Mouse (Mus musculus): ENCODE measurements around the gene Coq9. TPM values are rescaled to one million over a fixed set of nuclear protein-coding genes. Genes with fewer than 3 reads are reported as not detected.

Gene Coq9
- total RNA-seq, 2 experiments from 2014 or later, result 78.2 to 83.7 TPM

GRCm38 (mm10) chr8:94888383-94889036, 50.4 kb downstream of the Coq9 start:
- H3K4me3 ChIP-seq, result no peak overlapping the region
- no peak overlapping the region for H3K27ac ChIP-seq
- no peak for DNase-seq (ENCODE audit: low spot score in 2 of 2)
- no peak for TF ChIP-seq CTCF (conservative IDR thresholded peaks at IDR 0.05)

DNA sequence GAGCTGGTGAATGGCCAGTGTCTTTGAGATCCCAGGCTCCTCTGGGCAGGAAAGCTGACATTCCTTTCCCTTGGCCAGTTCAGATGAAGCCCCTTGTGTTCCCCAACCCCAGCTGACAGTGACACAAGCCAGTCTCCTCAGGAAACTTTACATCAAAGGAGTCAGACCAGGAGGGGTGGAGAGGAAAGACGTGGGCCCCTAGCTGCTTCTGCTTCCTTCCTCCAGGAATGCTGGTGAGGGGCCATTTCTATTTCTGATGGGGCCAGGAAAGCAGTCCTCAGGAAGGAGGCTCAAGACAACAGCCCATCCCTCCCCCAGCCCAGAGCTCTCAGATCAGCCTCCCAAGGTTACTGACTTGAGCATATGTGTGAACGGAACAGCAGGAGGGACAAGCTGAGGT, 54.8 kb downstream of the Coq9 start:
- DNase-seq (ENCODE audit: low spot score in 2 of 2), result no peak
- Histone ChIP-seq H3K27ac (no peak overlapping the region), H3K4me3 (no peak overlapping the region)
- TF ChIP-seq CTCF (conservative IDR thresholded peaks at IDR 0.05), result no peak

GRCm38 (mm10) chr8:94899262-94899661, 61.1 kb downstream of the Coq9 start:
- H3K27ac ChIP-seq, result no peak overlapping the region

GRCm38 (mm10) chr8:94900617-94901016, 62.5 kb downstream of the Coq9 start:
- Histone ChIP-seq H3K4me3 (no peak overlapping the region), H3K27ac (no peak overlapping the region)
- TF ChIP-seq CTCF (conservative IDR thresholded peaks at IDR 0.05), result no peak
- no peak for DNase-seq (ENCODE audit: low spot score in 2 of 2)

More at GRCm38 (mm10) chr8:94899262-94899661, 61.1 kb downstream of the Coq9 start:
- TF ChIP-seq CTCF (conservative IDR thresholded peaks at IDR 0.05), result no peak
- H3K4me3 ChIP-seq, result no peak overlapping the region
- no peak for DNase-seq (ENCODE audit: low spot score in 2 of 2)

DNA sequence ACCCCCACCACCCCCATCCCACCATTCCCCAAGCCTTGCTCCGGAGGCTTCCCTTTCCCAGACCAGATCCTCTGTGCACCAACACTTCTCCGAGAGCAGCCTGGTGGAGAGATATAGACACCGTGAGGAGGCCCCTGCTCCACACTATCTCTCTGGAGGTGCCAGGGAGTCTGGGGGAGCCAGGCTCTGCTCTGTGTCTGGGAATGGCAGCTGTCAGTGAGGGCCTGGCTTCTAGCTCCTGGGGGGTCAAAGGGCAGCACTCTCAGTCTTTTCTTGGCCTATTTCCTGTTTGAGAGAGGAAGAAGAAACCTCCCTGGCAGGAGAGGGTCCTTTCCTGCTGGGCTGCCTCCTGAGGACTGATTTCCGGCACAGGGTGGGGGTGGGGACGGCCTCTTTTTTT, 62.9 kb downstream of the Coq9 start:
- Histone ChIP-seq H3K4me3 (no peak overlapping the region), H3K27ac (no peak overlapping the region)
- no peak for TF ChIP-seq CTCF (conservative IDR thresholded peaks at IDR 0.05)
- DNase-seq (ENCODE audit: low spot score in 2 of 2), result no peak

- no peak overlapping the region for H3K27ac ChIP-seq
- no peak for DNase-seq (ENCODE audit: low spot score in 2 of 2)
- H3K4me3 ChIP-seq, result no peak overlapping the region
- no peak for TF ChIP-seq CTCF (conservative IDR thresholded peaks at IDR 0.05)
Measured at GRCm38 (mm10) chr8:94903709-94904108, 65.6 kb downstream of the Coq9 start.

Other genes with a start within 250 kb of the Coq9 start
- gene Rspry1, start 236.4 kb upstream of the Coq9 start, total RNA-seq (2021), result 10 to 100 TPM; 25.8 to 26.1 TPM
- gene Fam192a, start 236.3 kb upstream of the Coq9 start, total RNA-seq (2021), result 10 to 100 TPM; 38.6 to 45.6 TPM
- gene Arl2bp, start 171.7 kb upstream of the Coq9 start, total RNA-seq (2021), result 100 to 1,000 TPM; 145 to 147 TPM
- gene Pllp, start 142.0 kb upstream of the Coq9 start, total RNA-seq (2021), result 10 to 100 TPM; 37.5 to 39.8 TPM
- gene Ccl22, start 92.7 kb upstream of the Coq9 start, total RNA-seq (2021), result under 1 TPM in 1 of 2 experiments, not detected in 1; 0.37 TPM
- gene Cx3cl1, start 66.3 kb upstream of the Coq9 start, total RNA-seq (2021), result 100 to 1,000 TPM; 396 to 397 TPM
- 1 to 10 TPM; 3.4 to 6.0 TPM for gene Ccl17, start 27.9 kb upstream of the Coq9 start, total RNA-seq (2021)
- 10 to 100 TPM; 60.9 to 67.2 TPM for gene Ciapin1, start within 50 bp of the Coq9 start, total RNA-seq (2021)
- gene Polr2c, start 19.1 kb downstream of the Coq9 start, total RNA-seq (2021), result 10 to 100 TPM; 69.1 to 71.4 TPM
- 10 to 100 TPM; 24.1 to 26.4 TPM for gene Dok4, start 38.0 kb downstream of the Coq9 start, total RNA-seq (2021)
- 1 to 10 TPM; 1.7 to 1.9 TPM for gene Ccdc102a, start 79.8 kb downstream of the Coq9 start, total RNA-seq (2021)
- gene Adgrg5, start 85.4 kb downstream of the Coq9 start, total RNA-seq (2021), result not detected
- 10 to 100 TPM; 89.7 to 90.5 TPM for gene Adgrg1, start 136.4 kb downstream of the Coq9 start, total RNA-seq (2021)
- gene Adgrg3, start 179.4 kb downstream of the Coq9 start, total RNA-seq (2021), result under 1 TPM; 0.18 to 0.34 TPM
- 1 to 10 TPM; 1.0 to 2.2 TPM for gene Drc7, start 216.8 kb downstream of the Coq9 start, total RNA-seq (2021)
- gene Katnb1, start 242.9 kb downstream of the Coq9 start, total RNA-seq (2021), result 10 to 100 TPM; 33.9 to 45.9 TPM

All from layer of hippocampus, adult 2 months (tissue).